Mouse (Mus musculus) common myeloid progenitor, adult 5-6 weeks (primary cell): ENCODE measurements around the gene Vmn2r60. TPM values are rescaled to one million over a fixed set of nuclear protein-coding genes. Genes with fewer than 3 reads are reported as not detected.

Experiments
- ATAC-seq: replicated peaks from 2 replicates; pipeline ENCODE4 v1.8.0; 2016; ENCODE audit warnings: low read depth, mild to moderate bottlenecking, moderate TSS enrichment, inconsistent platforms; ENCODE audit not compliant: poor library complexity, severe bottlenecking
- total RNA-seq: library from RNA; stranded (forward); fragments of 200-1000, 187-1606 nt; gene quantifications from 2 replicates; pipeline ENCODE4 v1.2.3, GENCODE M21; 2017

Gene Vmn2r60
- total RNA-seq, result not detected in 2 replicates

DNA sequence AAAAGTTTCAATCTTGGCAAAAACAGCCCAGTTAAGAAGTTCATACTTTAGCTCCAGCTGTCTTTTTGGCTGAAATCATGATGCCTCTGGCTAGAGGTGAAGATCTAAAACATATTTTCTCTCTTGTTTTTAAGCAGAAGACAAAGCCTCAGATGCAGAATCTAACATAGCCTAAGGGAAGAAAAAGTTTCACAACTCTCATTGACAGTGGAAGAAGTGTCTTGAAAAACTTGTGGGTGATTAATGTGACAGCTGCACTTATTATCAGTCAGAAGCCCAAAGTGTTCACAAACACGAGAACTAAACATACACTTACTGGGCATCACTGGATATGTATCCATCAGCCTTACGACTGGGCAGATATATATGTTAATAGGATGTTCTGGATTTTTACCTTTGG, at the start of gene Vmn2r60:
Gene Vmn2r60, plus strand, starts transcription at position 301 of the 400 bp plus-strand sequence.
- ATAC-seq, result no peak

DNA sequence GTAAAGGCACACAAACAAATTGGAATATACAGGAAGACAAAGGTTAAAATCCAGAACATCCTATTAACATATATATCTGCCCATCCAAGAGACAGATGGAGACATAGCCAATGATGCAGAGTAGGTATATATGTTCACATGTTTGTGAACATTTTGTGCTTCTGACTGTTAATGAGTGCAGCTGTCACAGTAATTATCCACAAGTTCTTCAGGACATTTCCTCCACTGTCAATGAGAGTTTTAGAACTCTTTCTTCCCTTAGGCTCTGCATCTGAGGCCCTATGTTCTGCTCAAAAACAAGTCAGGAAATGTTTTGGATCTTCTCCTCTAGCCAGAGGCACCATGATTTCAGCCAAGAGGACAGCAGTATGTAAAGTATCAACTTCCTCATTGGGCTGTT, 48.6 kb upstream of the Vmn2r60 start, which contains the start of gene Vmn2r59:
Gene Vmn2r59, minus strand, starts transcription at position 101 of the 400 bp plus-strand sequence.
- ATAC-seq, result no peak

DNA sequence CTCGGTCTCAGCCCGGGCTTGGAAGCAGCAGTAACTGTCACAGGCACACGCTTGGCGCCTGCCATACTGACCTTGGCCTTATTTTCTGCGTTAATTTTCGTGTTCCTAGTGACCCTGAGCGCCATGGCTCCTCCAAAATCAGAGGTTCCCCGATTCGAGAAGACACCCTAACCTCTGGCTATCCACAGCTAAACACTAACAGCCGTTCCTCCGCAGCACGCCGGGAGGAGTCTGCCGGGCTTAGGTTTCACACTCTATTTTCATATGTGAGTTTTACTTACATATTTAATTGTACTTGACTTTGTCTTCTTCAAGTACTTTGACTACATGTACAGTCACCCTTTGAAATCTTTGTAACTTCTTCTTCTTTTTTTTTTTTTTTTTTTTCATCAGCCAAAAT, 509 bp upstream of the Vmn2r60 start:
- ATAC-seq, result 0 out of 2 replicates have a peak, but pooled peaks have one; percentile 45

Other genes starting within 250 kb of the Vmn2r60 start
- gene Vmn2r58, start 235.1 kb upstream of the Vmn2r60 start, total RNA-seq, result not detected in 2 replicates
- not detected in 2 replicates for gene Vmn2r59, start 48.7 kb upstream of the Vmn2r60 start, total RNA-seq
- not detected in 2 replicates for gene Vmn2r61, start 152.3 kb downstream of the Vmn2r60 start, total RNA-seq